Mouse (Mus musculus) layer of hippocampus, adult 9-10 months (tissue): Measurements from ENCODE around the gene Ulk3.
A peak's percentile ranks its signal among the peaks of the same experiment; 100 is the strongest.

ENCODE experiments used
- DNase-seq: peaks from one replicate; pipeline ENCODE4 v3.0.0; 2022; ENCODE audit warnings: low spot score

The Ulk3 gene

GRCm38 (mm10) chr9:57589224-57590126 is at the start of gene Ulk3:
Gene Ulk3, plus strand, starts transcription at chr9:57589452.
- DNase-seq = no peak

GRCm38 (mm10) chr9:57539550-57539949 is 49.7 kb upstream of the Ulk3 start:
- DNase-seq = no peak

GRCm38 (mm10) chr9:57541312-57541711 is 47.9 kb upstream of the Ulk3 start:
- no peak for DNase-seq

- no peak for DNase-seq
Observed at GRCm38 (mm10) chr9:57543951-57544350, 45.3 kb upstream of the Ulk3 start.

GRCm38 (mm10) chr9:57547287-57547686 is 42.0 kb upstream of the Ulk3 start:
- DNase-seq = no peak

- no peak for DNase-seq
Observed at GRCm38 (mm10) chr9:57547869-57548268, 41.4 kb upstream of the Ulk3 start.

- no peak for DNase-seq
Observed at GRCm38 (mm10) chr9:57549186-57549585, 40.1 kb upstream of the Ulk3 start.

- DNase-seq = no peak
Observed at GRCm38 (mm10) chr9:57550126-57550862, 39.0 kb upstream of the Ulk3 start.

GRCm38 (mm10) chr9:57552139-57552887 is 36.9 kb upstream of the Ulk3 start, which contains the start of gene Mpi:
Gene Mpi, minus strand, starts transcription at chr9:57552763.
- DNase-seq = no peak

- no peak for DNase-seq
Observed at GRCm38 (mm10) chr9:57553119-57553518, 36.1 kb upstream of the Ulk3 start.

- DNase-seq = no peak
Observed at GRCm38 (mm10) chr9:57554753-57555152, 34.5 kb upstream of the Ulk3 start.

GRCm38 (mm10) chr9:57557215-57557614 is 32.0 kb upstream of the Ulk3 start:
- no peak for DNase-seq

GRCm38 (mm10) chr9:57558625-57559024 is 30.6 kb upstream of the Ulk3 start:
- DNase-seq = no peak

- no peak for DNase-seq
Observed at GRCm38 (mm10) chr9:57559568-57559967, 29.7 kb upstream of the Ulk3 start.

GRCm38 (mm10) chr9:57560263-57560662 is 29.0 kb upstream of the Ulk3 start:
- no peak for DNase-seq

GRCm38 (mm10) chr9:57560861-57561710 is 28.2 kb upstream of the Ulk3 start, which contains the start of gene Scamp2:
Gene Scamp2, plus strand, starts transcription at chr9:57560943.
- DNase-seq = peak; percentile 87

- DNase-seq = no peak
Observed at GRCm38 (mm10) chr9:57561711-57562099, 27.5 kb upstream of the Ulk3 start.

GRCm38 (mm10) chr9:57562896-57563372 is 26.3 kb upstream of the Ulk3 start:
- DNase-seq = no peak

- no peak for DNase-seq
Observed at GRCm38 (mm10) chr9:57564609-57565008, 24.6 kb upstream of the Ulk3 start.

GRCm38 (mm10) chr9:57565741-57566221 is 23.5 kb upstream of the Ulk3 start:
- DNase-seq = peak; percentile 62

GRCm38 (mm10) chr9:57566846-57567245 is 22.4 kb upstream of the Ulk3 start:
- no peak for DNase-seq
